Mouse (Mus musculus) layer of hippocampus, postnatal 14 days (tissue): Measurements from ENCODE around the gene Usp36. TPM values are rescaled to one million over a fixed set of nuclear protein-coding genes. Genes with fewer than 3 reads are reported as not detected.

ENCODE experiments used
- DNase-seq, 2 experiments: peaks; one replicate each; pipeline ENCODE4 v3.0.0; 2021 to 2022; ENCODE audit warnings: low spot score in 2 of 2, mixed read lengths in 1 of 2
- total RNA-seq, 2 experiments: library from RNA; stranded (reverse); gene quantifications; 2 replicates each; pipeline ENCODE4 v1.2.3; 2021

Usp36 gene
- total RNA-seq, 2 experiments from 2014 or later = 22.9 to 26.0 TPM

- DNase-seq = no peak
These were observed 36.4 kb downstream of the Usp36 start for GRCm38 (mm10) chr11:118253447-118254158.

DNA sequence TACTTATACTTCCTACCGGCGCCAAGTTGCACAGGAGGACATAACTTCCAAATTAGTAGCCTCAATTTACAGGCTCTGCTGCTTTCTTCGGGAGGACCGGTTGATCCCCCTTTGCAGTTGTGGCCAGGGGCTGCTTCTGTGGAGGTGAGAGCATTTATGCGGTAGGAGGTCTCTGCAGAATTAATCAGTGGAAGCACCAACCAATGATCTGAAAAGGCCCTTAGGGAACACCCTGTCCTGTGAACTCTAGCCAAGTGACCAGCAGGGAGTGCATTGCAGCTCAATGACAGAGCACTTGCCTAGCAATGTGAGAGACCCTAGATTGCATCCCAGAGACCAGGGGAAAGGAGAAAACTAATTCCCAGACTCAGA, 41.0 kb downstream of the Usp36 start:
- DNase-seq = peak in 1 of 2 experiments; percentile 64

DNA sequence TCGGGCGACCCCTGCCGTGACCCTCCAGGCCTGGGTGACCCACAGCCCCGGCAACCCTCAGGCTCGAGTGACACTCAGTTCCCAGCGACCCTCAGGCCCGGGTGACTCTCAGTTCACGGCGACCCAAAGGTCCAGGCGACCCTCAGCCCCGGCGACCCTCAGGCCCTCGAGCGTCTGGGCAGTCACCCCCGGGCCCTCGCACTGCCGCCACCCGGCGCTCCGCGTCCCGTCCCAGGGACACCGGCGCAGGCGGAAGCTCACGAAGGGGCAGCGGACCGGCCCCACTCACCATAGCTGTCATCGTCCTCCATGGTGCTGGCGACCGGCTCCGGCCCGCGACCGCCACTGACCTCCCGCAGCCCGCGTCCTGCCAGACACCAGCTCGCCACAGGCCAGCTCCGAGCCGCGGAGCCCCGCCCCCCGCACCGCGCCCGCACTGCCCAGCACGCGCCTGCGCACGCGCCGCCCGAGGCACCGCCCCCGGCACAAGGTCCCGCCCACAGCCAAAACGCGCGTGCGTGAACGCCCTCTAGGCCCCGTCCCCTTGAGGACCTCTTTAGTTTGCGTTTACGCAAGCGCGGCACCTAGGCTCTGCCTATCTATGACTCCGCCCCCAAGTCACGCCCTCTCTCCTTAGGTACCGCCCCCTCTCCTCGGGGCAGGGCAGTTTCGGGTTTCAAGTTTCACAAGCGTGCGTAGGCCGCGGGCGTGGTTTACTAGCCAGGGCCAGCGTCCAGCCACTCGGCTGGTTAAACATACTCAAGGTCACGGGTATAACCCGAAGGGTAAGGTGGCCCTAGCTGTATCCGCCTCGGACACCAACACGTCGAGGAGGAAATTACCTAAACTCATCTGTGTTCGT, 41.7 kb downstream of the Usp36 start, which contains the start of gene Cyth1:
Gene Cyth1 (minus strand): TSS at position 443 of the 862 bp plus-strand sequence.
- peak; percentile 98 for DNase-seq

- no peak for DNase-seq
These were observed 42.5 kb downstream of the Usp36 start for GRCm38 (mm10) chr11:118247359-118248095.

DNA sequence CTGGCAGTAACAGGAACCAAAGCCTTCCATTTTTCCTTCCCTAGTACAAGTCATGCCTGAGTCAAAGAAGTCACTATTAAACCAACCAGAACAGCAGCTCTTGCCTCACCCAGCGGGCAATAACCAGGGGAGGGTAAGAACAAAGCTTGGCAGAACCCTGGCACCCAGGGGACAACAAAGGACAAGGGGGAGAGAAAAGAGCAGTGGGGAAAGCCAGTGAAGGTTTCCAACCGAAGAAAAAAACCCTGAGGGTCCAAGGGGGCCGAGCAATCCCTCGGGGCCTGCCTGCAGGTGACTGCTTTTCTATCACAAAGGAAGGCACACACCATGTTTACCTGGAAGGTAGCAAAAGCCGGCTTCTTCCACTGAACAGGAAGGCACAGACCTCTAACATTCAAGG, 43.3 kb downstream of the Usp36 start:
- no peak for DNase-seq

DNA sequence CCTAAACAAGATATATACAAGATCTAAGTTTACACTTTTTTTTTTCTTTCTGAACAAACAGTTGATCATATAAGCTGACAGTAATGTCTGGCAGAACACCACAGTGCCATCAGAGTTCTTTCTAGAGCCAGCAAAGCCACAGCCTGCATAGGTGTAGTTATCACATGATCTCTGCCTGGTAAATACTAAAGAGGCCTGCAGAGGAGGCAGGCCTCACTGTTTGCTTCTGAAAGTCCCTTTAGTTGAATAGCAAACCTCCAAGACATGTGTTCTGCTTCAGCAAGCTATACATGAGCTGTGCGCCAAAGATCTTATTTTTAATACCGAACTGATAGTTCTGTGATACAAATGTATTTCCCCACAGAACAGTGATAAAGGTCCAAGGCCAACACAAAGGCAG, 44.9 kb downstream of the Usp36 start:
- DNase-seq = no peak

GRCm38 (mm10) chr11:118243627-118244261, 46.3 kb downstream of the Usp36 start:
- DNase-seq = no peak

GRCm38 (mm10) chr11:118242506-118242905, 47.5 kb downstream of the Usp36 start:
- DNase-seq = no peak

GRCm38 (mm10) chr11:118240388-118240787, 49.7 kb downstream of the Usp36 start:
- DNase-seq = no peak

DNA sequence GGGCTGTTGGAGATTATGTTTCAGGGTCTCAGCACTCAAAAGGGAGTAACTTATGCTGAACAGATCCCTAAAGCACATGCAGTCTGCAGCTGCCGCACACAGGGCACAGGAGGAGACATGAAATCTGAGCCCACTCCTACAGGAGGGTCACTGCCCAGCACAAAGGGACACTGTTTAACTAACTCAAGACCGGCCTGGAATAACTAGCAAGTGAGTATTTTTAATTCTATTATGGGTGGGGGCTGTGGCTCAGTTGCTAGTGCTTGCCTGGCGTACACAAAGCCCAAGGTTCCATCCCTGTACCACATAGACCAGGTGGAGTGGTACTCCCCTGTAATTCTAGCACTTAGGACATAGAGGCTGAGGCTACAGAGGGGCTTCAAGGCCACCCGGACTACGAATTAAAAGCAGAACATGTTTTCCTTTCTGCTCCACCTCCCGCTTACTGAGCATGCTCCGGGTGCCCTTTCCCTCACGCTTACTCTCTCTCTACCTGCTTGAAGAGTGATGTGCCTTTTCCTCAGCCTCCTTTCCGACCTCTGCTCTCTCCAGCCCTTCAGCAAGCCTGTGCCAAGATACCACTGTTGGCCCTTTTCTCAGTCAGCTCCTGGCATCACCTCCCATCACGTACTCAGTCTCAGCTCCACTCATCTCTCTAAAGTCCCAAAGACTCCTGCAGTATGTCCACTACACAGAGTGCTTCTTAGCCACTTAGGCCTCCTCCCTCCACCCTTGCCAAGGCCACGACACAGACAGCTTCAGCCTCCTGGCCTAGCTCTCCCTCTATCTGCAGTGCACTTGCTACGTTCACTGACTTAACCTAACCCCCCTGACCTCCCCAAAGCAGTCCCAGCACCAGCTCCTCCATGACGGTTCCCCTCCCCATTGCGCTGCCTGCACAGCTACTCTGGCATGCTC, 50.5 kb downstream of the Usp36 start:
- DNase-seq = no peak

- no peak for DNase-seq
These were observed 53.4 kb downstream of the Usp36 start for GRCm38 (mm10) chr11:118236520-118237190.

GRCm38 (mm10) chr11:118234929-118235328, 55.1 kb downstream of the Usp36 start:
- DNase-seq = no peak

DNA sequence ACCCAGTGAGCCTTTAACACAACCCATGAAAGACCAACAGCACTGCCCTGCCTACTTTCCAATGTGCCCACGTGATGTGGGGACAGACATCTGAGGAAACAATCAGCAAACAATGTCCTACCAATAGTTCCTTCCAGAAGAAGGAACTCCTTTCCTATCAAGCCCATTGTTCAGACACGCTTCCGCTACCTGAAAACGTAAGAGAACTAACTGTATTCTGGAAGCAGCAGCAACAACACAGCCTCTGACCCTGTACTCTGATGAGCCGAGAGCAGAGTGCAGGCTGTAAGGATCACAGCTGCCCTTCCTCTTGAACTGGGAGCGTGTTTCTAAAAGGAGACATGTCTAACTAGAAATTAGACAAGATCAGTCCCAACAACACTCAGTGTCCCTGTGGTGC, 55.5 kb downstream of the Usp36 start:
- DNase-seq = no peak

DNA sequence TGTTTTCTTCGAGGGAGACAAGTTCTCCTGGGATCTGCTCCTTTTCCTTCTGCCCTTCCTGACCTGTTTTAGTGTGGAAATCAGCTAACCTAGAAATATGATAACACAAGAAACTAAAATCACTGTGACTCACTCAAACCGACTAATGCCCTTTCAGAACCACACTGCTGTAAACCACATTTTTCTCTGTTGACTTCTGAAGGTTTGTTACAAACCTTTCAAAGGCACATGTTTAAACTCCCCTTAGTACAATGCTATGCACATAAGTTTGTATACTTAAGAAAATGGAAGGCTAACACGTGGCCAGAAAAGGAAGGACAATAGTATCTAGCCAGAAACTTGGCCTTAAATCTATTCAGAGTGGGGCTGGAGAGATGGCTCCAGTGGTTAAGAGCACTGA, 56.1 kb downstream of the Usp36 start:
- no peak for DNase-seq

GRCm38 (mm10) chr11:118232314-118232831, 57.7 kb downstream of the Usp36 start:
- no peak for DNase-seq

DNA sequence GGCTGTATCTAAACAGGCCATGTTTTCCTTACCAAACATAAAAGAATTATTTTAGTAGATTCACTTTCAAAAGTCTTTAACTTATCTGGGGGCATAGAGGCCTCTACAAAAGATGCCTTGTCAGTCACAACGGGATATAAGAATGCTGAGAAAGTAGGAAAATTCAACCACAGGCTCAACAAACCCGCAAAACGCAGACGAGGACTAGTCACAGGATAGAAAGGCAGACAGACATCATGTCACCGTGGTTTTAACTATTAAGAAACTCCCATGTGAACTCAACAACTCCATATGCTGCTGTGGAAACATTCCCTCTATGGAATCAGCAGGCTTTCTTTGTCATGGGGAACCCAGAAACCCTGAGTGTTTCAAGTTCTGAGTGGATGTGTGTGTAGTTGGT, 60.1 kb downstream of the Usp36 start:
- no peak for DNase-seq

GRCm38 (mm10) chr11:118227650-118228049, 62.4 kb downstream of the Usp36 start:
- no peak for DNase-seq

DNA sequence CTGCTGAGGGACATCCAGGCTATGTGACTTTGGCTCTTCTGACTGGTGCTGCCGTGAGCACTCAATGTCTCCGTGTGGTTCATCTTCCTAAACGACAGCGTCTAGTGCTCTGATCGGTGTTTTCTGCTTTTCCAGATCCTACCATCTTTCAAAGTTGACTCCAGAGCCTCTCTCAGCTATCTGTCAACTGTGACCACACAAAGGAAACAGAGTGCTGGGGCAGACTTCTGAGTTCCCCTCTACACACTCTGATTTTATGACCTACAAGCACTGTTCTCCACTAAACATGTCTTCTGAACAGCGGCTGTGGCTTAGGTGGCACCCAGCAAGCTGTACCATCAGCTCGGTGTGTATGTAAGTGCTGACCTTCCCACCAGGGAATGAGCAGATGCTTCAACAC, 63.2 kb downstream of the Usp36 start:
- no peak for DNase-seq

DNA sequence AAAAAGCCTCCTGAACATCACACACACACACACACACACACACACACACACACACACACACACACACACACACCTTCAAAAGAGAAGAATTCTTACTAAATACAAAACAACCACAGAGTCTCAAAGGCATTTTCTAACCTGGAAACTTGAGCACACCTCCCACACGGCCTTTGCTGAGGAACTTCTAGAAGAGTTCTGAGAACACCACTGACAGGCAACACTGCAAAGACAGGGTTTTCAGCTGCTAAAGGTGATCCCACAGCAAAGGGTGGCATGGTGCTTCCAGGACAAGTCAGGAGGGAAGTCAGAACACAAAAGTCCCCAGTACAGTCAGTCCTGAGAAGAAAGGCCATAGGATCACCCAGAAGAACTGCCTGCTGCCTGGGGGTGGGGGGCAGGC, 64.2 kb downstream of the Usp36 start:
- DNase-seq = no peak
